Mouse (Mus musculus) kidney, adult 8-10 months (tissue): ENCODE results near the gene Lyl1.

ENCODE experiments used
- DNase-seq, 2 experiments: peaks; one replicate each; pipeline ENCODE4 v3.0.0; 2022

Lyl1 gene

GRCm38 (mm10) chr8:84742171-84743053 is 41.2 kb downstream of the Lyl1 start:
- DNase-seq: no peak

GRCm38 (mm10) chr8:84743054-84743415 is 41.8 kb downstream of the Lyl1 start:
- no peak for DNase-seq

GRCm38 (mm10) chr8:84743517-84744420 is 42.5 kb downstream of the Lyl1 start:
- DNase-seq: peak; percentile 62 to 63

- DNase-seq: no peak
These were observed 44.0 kb downstream of the Lyl1 start for GRCm38 (mm10) chr8:84745032-84745925.

GRCm38 (mm10) chr8:84749519-84749918 is 48.3 kb downstream of the Lyl1 start:
- no peak for DNase-seq

GRCm38 (mm10) chr8:84752734-84753582 is 51.7 kb downstream of the Lyl1 start:
- DNase-seq: no peak
